Mouse (Mus musculus) forebrain, embryonic 15.5 days (tissue): Measurements from ENCODE around the gene Nabp1. TPM values are rescaled to one million over a fixed set of nuclear protein-coding genes. Genes with fewer than 3 reads are reported as not detected.

ENCODE experiments used
- ATAC-seq: fragments of 200-750 bp; cut with Nextera tagmentation; replicated peaks from 2 replicates; pipeline ENCODE4 v1.8.0; 2017; ENCODE audit warnings: mild to moderate bottlenecking, moderate TSS enrichment, moderate library complexity
- H3K27ac ChIP-seq: fragments of 300-500 bp; sonication (generic); replicated peaks from 2 replicates; pipeline ENCODE4 v1.5.1; 2015; ENCODE audit warnings: mild to moderate bottlenecking, inconsistent platforms
- H3K27me3 ChIP-seq: fragments of 300-500 bp; sonication (generic); 2 replicates; pipeline ENCODE4 v1.6.1; 2015; ENCODE audit warnings: inconsistent platforms
- H3K36me3 ChIP-seq: fragments of 300-500 bp; sonication (generic); 2 replicates; pipeline ENCODE4 v1.6.1; 2015; ENCODE audit warnings: mild to moderate bottlenecking, inconsistent platforms
- H3K4me1 ChIP-seq: fragments of 300-500 bp; sonication (generic); 2 replicates; pipeline ENCODE4 v1.6.1; 2015; ENCODE audit warnings: inconsistent platforms
- H3K4me2 ChIP-seq: fragments of 300-500 bp; sonication (generic); replicated peaks from 2 replicates; pipeline ENCODE4 v1.6.1; 2015; ENCODE audit warnings: mild to moderate bottlenecking, inconsistent platforms
- H3K4me3 ChIP-seq: fragments of 300-500 bp; sonication (generic); 2 replicates; pipeline ENCODE4 v1.5.1; 2015; ENCODE audit warnings: mild to moderate bottlenecking, inconsistent platforms
- H3K9ac ChIP-seq: fragments of 300-500 bp; sonication (generic); replicated peaks from 2 replicates; pipeline ENCODE4 v1.6.1; 2015; ENCODE audit warnings: mild to moderate bottlenecking, inconsistent platforms
- H3K9me3 ChIP-seq: fragments of 300-500 bp; sonication (generic); 2 replicates; pipeline ENCODE4 v1.6.1; 2016; ENCODE audit warnings: inconsistent platforms
- WGBS: fragments of 180-500 bp; shearing (Covaris S2); methylation state at CpG from one replicate; pipeline ENCODE4 v1.1.7; 2015; ENCODE audit warnings: mixed read lengths; 5-methylcytosine and 5-hydroxymethylcytosine counted together
- polyA plus RNA-seq: library from polyadenylated mRNA; unstranded; fragments of >200 nt; fragmentation: Nextera tagmentation; extraction: Ambion mirVana; gene quantifications from 2 replicates; pipeline ENCODE4 v1.2.1, GENCODE M21; 2015

Gene Nabp1
- polyA plus RNA-seq, result 9.3 and 9.7 TPM in 2 replicates

GRCm38 (mm10) chr1:51478262-51479026 lies at the start of gene Nabp1:
Gene Nabp1, minus strand, starts transcription at chr1:51478425.
- H3K9me3 ChIP-seq, result no peaks in the 10 kb centered on the region
- peak; percentile 100 for ATAC-seq
- whole genome bisulfite sequencing, result 1% methylated on average over 48 of the region's 51 CpGs

GRCm38 (mm10) chr1:51525563-51526265 lies 47.5 kb upstream of the Nabp1 start:
- no peaks in the 10 kb centered on the region for H3K27me3 ChIP-seq
- no peaks in the 10 kb centered on the region for H3K9me3 ChIP-seq
- no peak overlapping the region for H3K4me2 ChIP-seq
- H3K36me3 ChIP-seq, result no peaks in the 10 kb centered on the region
- peaks cover 3% of the 10 kb centered on the region; the same call in 1 of the 2 replicates for H3K4me1 ChIP-seq
- no peak overlapping the region for H3K4me3 ChIP-seq
- ATAC-seq, result no peak
- WGBS, result 61% methylated on average over 1 of the region's 1 CpGs
- no peak overlapping the region for H3K27ac ChIP-seq
- H3K9ac ChIP-seq, result no peak overlapping the region

More at GRCm38 (mm10) chr1:51478262-51479026, at the start of gene Nabp1:
- Histone ChIP-seq H3K27ac (peak within 1 kb of the TSS; percentile 81), H3K9ac (peak within 1 kb of the TSS; percentile 76), H3K27me3 (no peaks in the 10 kb centered on the region), H3K36me3 (no peaks in the 10 kb centered on the region), H3K4me3 (peak within 1 kb of the TSS; percentile 56), H3K4me1 (peaks cover 9% of the 10 kb centered on the region), H3K4me2 (peak within 1 kb of the TSS; percentile 99)

GRCm38 (mm10) chr1:51521651-51522050 lies 43.4 kb upstream of the Nabp1 start:
- Histone ChIP-seq H3K27ac (no peak overlapping the region), H3K9me3 (no peaks in the 10 kb centered on the region), H3K4me2 (no peak overlapping the region), H3K4me3 (no peak overlapping the region), H3K27me3 (no peaks in the 10 kb centered on the region), H3K9ac (no peak overlapping the region), H3K36me3 (no peaks in the 10 kb centered on the region), H3K4me1 (no peaks in the 10 kb centered on the region)
- no peak for ATAC-seq
- WGBS, result 79% methylated on average over 8 of the region's 8 CpGs

GRCm38 (mm10) chr1:51520246-51520780 lies 42.1 kb upstream of the Nabp1 start:
- H3K4me2 ChIP-seq, result no peak overlapping the region
- H3K27me3 ChIP-seq, result no peaks in the 10 kb centered on the region
- H3K27ac ChIP-seq, result no peak overlapping the region
- ATAC-seq, result no peak
- H3K9ac ChIP-seq, result no peak overlapping the region
- WGBS, result 81% methylated on average over 5 of the region's 5 CpGs
- H3K4me1 ChIP-seq, result no peaks in the 10 kb centered on the region; the same call in 1 of the 2 replicates
- H3K9me3 ChIP-seq, result no peaks in the 10 kb centered on the region
- no peaks in the 10 kb centered on the region for H3K36me3 ChIP-seq
- no peak overlapping the region for H3K4me3 ChIP-seq

- Histone ChIP-seq H3K9me3 (no peaks in the 10 kb centered on the region), H3K4me3 (no peak overlapping the region), H3K27me3 (no peaks in the 10 kb centered on the region), H3K27ac (no peak overlapping the region), H3K36me3 (no peaks in the 10 kb centered on the region), H3K9ac (no peak overlapping the region), H3K4me1 (no peaks in the 10 kb centered on the region; the same call in 1 of the 2 replicates), H3K4me2 (no peak overlapping the region)
- 85% methylated on average over 3 of the region's 3 CpGs for WGBS
- no peak for ATAC-seq
Measured at GRCm38 (mm10) chr1:51519112-51519511, 40.9 kb upstream of the Nabp1 start.

GRCm38 (mm10) chr1:51515625-51516024 lies 37.4 kb upstream of the Nabp1 start:
- WGBS, result 43% methylated on average over 2 of the region's 2 CpGs
- ATAC-seq, result no peak
- H3K9ac ChIP-seq, result no peak overlapping the region
- no peaks in the 10 kb centered on the region for H3K9me3 ChIP-seq
- H3K4me1 ChIP-seq, result no peaks in the 10 kb centered on the region; the same call in none of the 2 replicates
- H3K36me3 ChIP-seq, result no peaks in the 10 kb centered on the region
- H3K4me3 ChIP-seq, result no peak overlapping the region
- H3K27me3 ChIP-seq, result no peaks in the 10 kb centered on the region
- H3K27ac ChIP-seq, result no peak overlapping the region
- no peak overlapping the region for H3K4me2 ChIP-seq

- 85% methylated on average over 3 of the region's 3 CpGs for WGBS
Measured at GRCm38 (mm10) chr1:51515041-51515440, 36.8 kb upstream of the Nabp1 start.

GRCm38 (mm10) chr1:51514379-51514778 lies 36.2 kb upstream of the Nabp1 start:
- Histone ChIP-seq H3K27me3 (no peaks in the 10 kb centered on the region), H3K9me3 (no peaks in the 10 kb centered on the region), H3K9ac (no peak overlapping the region), H3K27ac (no peak overlapping the region), H3K36me3 (no peaks in the 10 kb centered on the region), H3K4me2 (no peak overlapping the region), H3K4me3 (no peak overlapping the region), H3K4me1 (no peaks in the 10 kb centered on the region; the same call in none of the 2 replicates)
- WGBS, result 86% methylated on average over 2 of the region's 2 CpGs
- ATAC-seq, result no peak

More at GRCm38 (mm10) chr1:51515041-51515440, 36.8 kb upstream of the Nabp1 start:
- H3K4me3 ChIP-seq, result no peak overlapping the region
- no peak for ATAC-seq
- H3K27me3 ChIP-seq, result no peaks in the 10 kb centered on the region
- H3K27ac ChIP-seq, result no peak overlapping the region
- H3K9ac ChIP-seq, result no peak overlapping the region
- no peaks in the 10 kb centered on the region for H3K36me3 ChIP-seq
- no peak overlapping the region for H3K4me2 ChIP-seq
- H3K4me1 ChIP-seq, result no peaks in the 10 kb centered on the region; the same call in none of the 2 replicates
- H3K9me3 ChIP-seq, result no peaks in the 10 kb centered on the region

GRCm38 (mm10) chr1:51513059-51513713 lies 35.0 kb upstream of the Nabp1 start:
- H3K36me3 ChIP-seq, result no peaks in the 10 kb centered on the region
- WGBS, result 75% methylated on average over 7 of the region's 7 CpGs

GRCm38 (mm10) chr1:51512326-51512725 lies 34.1 kb upstream of the Nabp1 start:
- Histone ChIP-seq H3K4me2 (no peak overlapping the region), H3K4me3 (no peak overlapping the region), H3K27ac (no peak overlapping the region), H3K36me3 (no peaks in the 10 kb centered on the region), H3K9me3 (no peaks in the 10 kb centered on the region), H3K9ac (no peak overlapping the region), H3K4me1 (no peaks in the 10 kb centered on the region; the same call in none of the 2 replicates), H3K27me3 (no peaks in the 10 kb centered on the region)
- ATAC-seq, result no peak
- WGBS, result 89% methylated on average over 2 of the region's 2 CpGs

More at GRCm38 (mm10) chr1:51513059-51513713, 35.0 kb upstream of the Nabp1 start:
- Histone ChIP-seq H3K4me1 (no peaks in the 10 kb centered on the region; the same call in none of the 2 replicates), H3K4me2 (no peak overlapping the region), H3K27me3 (no peaks in the 10 kb centered on the region), H3K27ac (peak overlapping the region; percentile 58; the same call in 1 of the 2 replicates), H3K4me3 (no peak overlapping the region), H3K9ac (no peak overlapping the region), H3K9me3 (no peaks in the 10 kb centered on the region)
- peak; percentile 51; the same call in 1 of the 2 replicates for ATAC-seq

GRCm38 (mm10) chr1:51509776-51510175 lies 31.6 kb upstream of the Nabp1 start:
- Histone ChIP-seq H3K36me3 (no peaks in the 10 kb centered on the region), H3K4me1 (no peaks in the 10 kb centered on the region; the same call in 1 of the 2 replicates), H3K4me2 (no peak overlapping the region), H3K9ac (no peak overlapping the region), H3K4me3 (no peak overlapping the region), H3K27ac (no peak overlapping the region), H3K9me3 (no peaks in the 10 kb centered on the region), H3K27me3 (no peaks in the 10 kb centered on the region)
- no peak for ATAC-seq
- 73% methylated on average over 8 of the region's 8 CpGs for WGBS
